Mouse (Mus musculus): ENCODE data around the gene Gm9887. TPM values are rescaled to one million over a fixed set of nuclear protein-coding genes. Genes with fewer than 3 reads are reported as not detected.
"Not testable (repeated sequence)": the region's sequence is repeated elsewhere in the genome, so short reads cannot be mapped to it uniquely, and the experiment has no call there.

Gene Gm9887
- polyA plus RNA-seq, 1 experiment from 2014 or later = 0.56 TPM

GRCm38 (mm10) chr12:69385542-69386280, 13.5 kb upstream of the Gm9887 start:
- H3K27ac ChIP-seq (replicated peaks) = no peak overlapping the region
- H3K9ac ChIP-seq = no peak overlapping the region
- H3K4me1 ChIP-seq (replicated peaks) = peaks cover 21% of the 10 kb centered on the region
- no peaks in the 10 kb centered on the region for H3K27me3 ChIP-seq
- 0 out of 2 replicates have a peak, but pooled peaks cover 9% of the 10 kb centered on the region for H3K36me3 ChIP-seq (replicated peaks)
- ATAC-seq (ENCODE audit: insufficient read depth) = no peak
- H3K4me2 ChIP-seq = no peak overlapping the region
- WGBS (ENCODE audit: insufficient replicate concordance) = 54% methylated on average over 6 of the region's 6 CpGs
- no peaks in the 10 kb centered on the region for H3K9me3 ChIP-seq (replicated peaks)
- no peak overlapping the region for H3K4me3 ChIP-seq (replicated peaks)

GRCm38 (mm10) chr12:69384606-69385005, 12.3 kb upstream of the Gm9887 start:
- H3K9me3 ChIP-seq (replicated peaks) = no peaks in the 10 kb centered on the region
- WGBS (ENCODE audit: insufficient replicate concordance) = 80% methylated on average over 5 of the region's 5 CpGs
- no peak overlapping the region for H3K4me2 ChIP-seq
- no peak for ATAC-seq (ENCODE audit: insufficient read depth)
- H3K4me3 ChIP-seq (replicated peaks) = no peak overlapping the region
- H3K27ac ChIP-seq (replicated peaks) = no peak overlapping the region
- H3K36me3 ChIP-seq (replicated peaks) = peaks cover 16% of the 10 kb centered on the region
- H3K4me1 ChIP-seq (replicated peaks) = peaks cover 16% of the 10 kb centered on the region
- no peak overlapping the region for H3K9ac ChIP-seq
- H3K27me3 ChIP-seq = no peaks in the 10 kb centered on the region

- 54% methylated on average over 1 of the region's 1 CpGs for WGBS (ENCODE audit: insufficient replicate concordance)
Measured at GRCm38 (mm10) chr12:69382880-69383279, 10.6 kb upstream of the Gm9887 start.

GRCm38 (mm10) chr12:69378558-69379454, 6.5 kb upstream of the Gm9887 start:
- Histone ChIP-seq H3K9ac (no peak overlapping the region), H3K4me1 (replicated peaks) (peaks cover 29% of the 10 kb centered on the region), H3K36me3 (replicated peaks) (peaks cover 44% of the 10 kb centered on the region), H3K4me3 (replicated peaks) (no peak overlapping the region), H3K4me2 (no peak overlapping the region), H3K27me3 (no peaks in the 10 kb centered on the region), H3K9me3 (replicated peaks) (no peaks in the 10 kb centered on the region), H3K27ac (replicated peaks) (no peak overlapping the region)
- no peak for ATAC-seq (ENCODE audit: insufficient read depth)
- 84% methylated on average over 11 of the region's 11 CpGs for WGBS (ENCODE audit: insufficient replicate concordance)

More at GRCm38 (mm10) chr12:69382880-69383279, 10.6 kb upstream of the Gm9887 start:
- Histone ChIP-seq H3K9me3 (replicated peaks) (no peaks in the 10 kb centered on the region), H3K4me1 (replicated peaks) (peaks cover 16% of the 10 kb centered on the region), H3K4me3 (replicated peaks) (no peak overlapping the region), H3K36me3 (replicated peaks) (peaks cover 30% of the 10 kb centered on the region), H3K27ac (replicated peaks) (no peak overlapping the region), H3K4me2 (no peak overlapping the region), H3K27me3 (no peaks in the 10 kb centered on the region), H3K9ac (no peak overlapping the region)
- ATAC-seq (ENCODE audit: insufficient read depth) = no peak; the same call in 1 of the 2 replicates

- H3K36me3 ChIP-seq (replicated peaks) = peaks cover 54% of the 10 kb centered on the region
- WGBS (ENCODE audit: insufficient replicate concordance) = 88% methylated on average over 6 of the region's 6 CpGs
Measured at GRCm38 (mm10) chr12:69377636-69378035, 5.4 kb upstream of the Gm9887 start.

GRCm38 (mm10) chr12:69377188-69377587, 4.9 kb upstream of the Gm9887 start:
- H3K27ac ChIP-seq (replicated peaks) = no peak overlapping the region
- no peak overlapping the region for H3K4me2 ChIP-seq
- H3K9ac ChIP-seq = no peak overlapping the region
- H3K4me3 ChIP-seq (replicated peaks) = no peak overlapping the region
- 91% methylated on average over 1 of the region's 1 CpGs for WGBS (ENCODE audit: insufficient replicate concordance)
- H3K27me3 ChIP-seq = no peaks in the 10 kb centered on the region
- H3K4me1 ChIP-seq (replicated peaks) = peaks cover 19% of the 10 kb centered on the region
- no peak for ATAC-seq (ENCODE audit: insufficient read depth)
- H3K9me3 ChIP-seq (replicated peaks) = no peaks in the 10 kb centered on the region
- H3K36me3 ChIP-seq (replicated peaks) = peaks cover 54% of the 10 kb centered on the region

More at GRCm38 (mm10) chr12:69377636-69378035, 5.4 kb upstream of the Gm9887 start:
- not testable (repeated sequence) for ATAC-seq (ENCODE audit: insufficient read depth); H3K4me2 ChIP-seq; H3K4me3 ChIP-seq (replicated peaks); H3K9me3 ChIP-seq (replicated peaks); H3K27ac ChIP-seq (replicated peaks); H3K27me3 ChIP-seq; H3K9ac ChIP-seq
- peaks cover 23% of the 10 kb centered on the region for H3K4me1 ChIP-seq (replicated peaks)

- no peaks in the 10 kb centered on the region for H3K9me3 ChIP-seq (replicated peaks)
- H3K27me3 ChIP-seq = no peaks in the 10 kb centered on the region
- no peak for ATAC-seq (ENCODE audit: insufficient read depth)
- peak overlapping the region; percentile 34 for H3K4me2 ChIP-seq
- H3K4me1 ChIP-seq (replicated peaks) = peaks cover 20% of the 10 kb centered on the region
- 38% methylated on average over 2 of the region's 2 CpGs for WGBS (ENCODE audit: insufficient replicate concordance)
- H3K9ac ChIP-seq = no peak overlapping the region
- peaks cover 46% of the 10 kb centered on the region for H3K36me3 ChIP-seq (replicated peaks)
- 0 out of 2 replicates have a peak overlapping the region, but pooled peaks have one; percentile 38 for H3K27ac ChIP-seq (replicated peaks)
- H3K4me3 ChIP-seq (replicated peaks) = peak overlapping the region; percentile 21
Measured at GRCm38 (mm10) chr12:69376132-69376531, 3.9 kb upstream of the Gm9887 start.

GRCm38 (mm10) chr12:69373850-69374766, 1.9 kb upstream of the Gm9887 start:
- Histone ChIP-seq H3K4me1 (replicated peaks) (peaks cover 28% of the 10 kb centered on the region), H3K9ac (peak overlapping the region; percentile 100), H3K9me3 (replicated peaks) (no peaks in the 10 kb centered on the region), H3K4me3 (replicated peaks) (peak overlapping the region; percentile 99), H3K36me3 (replicated peaks) (peaks cover 36% of the 10 kb centered on the region), H3K27ac (replicated peaks) (peak overlapping the region; percentile 45; the same call in 1 of the 2 replicates), H3K27me3 (no peaks in the 10 kb centered on the region), H3K4me2 (peak overlapping the region; percentile 89)
- WGBS (ENCODE audit: insufficient replicate concordance) = 11% methylated on average over 11 of the region's 11 CpGs
- no peak for ATAC-seq (ENCODE audit: insufficient read depth)

- Histone ChIP-seq H3K27ac (replicated peaks) (peak overlapping the region; percentile 99), H3K9me3 (replicated peaks) (no peaks in the 10 kb centered on the region), H3K4me1 (replicated peaks) (peaks cover 28% of the 10 kb centered on the region), H3K4me2 (peak overlapping the region; percentile 89), H3K36me3 (replicated peaks) (peaks cover 24% of the 10 kb centered on the region), H3K27me3 (no peaks in the 10 kb centered on the region), H3K9ac (peak overlapping the region; percentile 100), H3K4me3 (replicated peaks) (peak overlapping the region; percentile 99)
- ATAC-seq (ENCODE audit: insufficient read depth) = peak; percentile 14
- WGBS (ENCODE audit: insufficient replicate concordance) = under 1% methylated on average over 42 of the region's 42 CpGs
Measured at GRCm38 (mm10) chr12:69372731-69373331, 573 bp upstream of the Gm9887 start.

GRCm38 (mm10) chr12:69371421-69371853, 821 bp downstream of the Gm9887 start:
- Histone ChIP-seq H3K27ac (replicated peaks) (peak overlapping the region; percentile 99), H3K27me3 (no peaks in the 10 kb centered on the region), H3K4me3 (replicated peaks) (peak overlapping the region; percentile 99), H3K36me3 (replicated peaks) (peaks cover 22% of the 10 kb centered on the region), H3K9ac (peak overlapping the region; percentile 100), H3K4me1 (replicated peaks) (peaks cover 33% of the 10 kb centered on the region), H3K4me2 (peak overlapping the region; percentile 89), H3K9me3 (replicated peaks) (no peaks in the 10 kb centered on the region)
- ATAC-seq (ENCODE audit: insufficient read depth) = peak; percentile 56
- 0% methylated on average over 24 of the region's 24 CpGs for WGBS (ENCODE audit: insufficient replicate concordance)

Measured in liver, embryonic 15.5 days (tissue).